Mouse (Mus musculus) liver, embryonic 11.5 days (tissue): ENCODE results near the gene Pbx1. TPM values are rescaled to one million over a fixed set of nuclear protein-coding genes. Genes with fewer than 3 reads are reported as not detected.
A peak's percentile ranks its signal among the peaks of the same experiment; 100 is the strongest.
"Not testable (repeated sequence)": the region's sequence is repeated elsewhere in the genome, so short reads cannot be mapped to it uniquely, and the experiment has no call there.

Source experiments
- ATAC-seq: fragments of 200-750 bp; cut with Nextera tagmentation; replicated peaks from 2 replicates; pipeline ENCODE4 v1.8.0; 2017; ENCODE audit warnings: moderate number of reproducible peaks, mild to moderate bottlenecking, moderate TSS enrichment, moderate library complexity; ENCODE audit not compliant: low FRiP score
- DNase-seq: peaks from one replicate; pipeline ENCODE4 v3.0.0-alpha.2; 2017; ENCODE audit warnings: low spot score
- H3K27ac ChIP-seq: fragments of 300-500 bp; sonication (generic); 2 replicates; pipeline ENCODE4 v1.5.1; 2014; ENCODE audit warnings: mild to moderate bottlenecking, low read depth, low read length, control low read depth
- H3K27me3 ChIP-seq: fragments of 300-500 bp; sonication (generic); replicated peaks from 2 replicates; pipeline ENCODE4 v1.6.1; 2014; ENCODE audit warnings: low read length, mixed read lengths; ENCODE audit not compliant: control insufficient read depth, insufficient read depth
- H3K36me3 ChIP-seq: fragments of 300-500 bp; sonication (generic); 2 replicates; pipeline ENCODE4 v1.6.1; 2014; ENCODE audit warnings: mild to moderate bottlenecking, low read length, moderate library complexity, mixed read lengths; ENCODE audit not compliant: control insufficient read depth, insufficient read depth
- H3K4me1 ChIP-seq: fragments of 300-500 bp; sonication (generic); replicated peaks from 2 replicates; pipeline ENCODE4 v1.6.1; 2014; ENCODE audit warnings: low read length, mixed read lengths; ENCODE audit not compliant: control insufficient read depth, insufficient read depth
- H3K4me2 ChIP-seq: fragments of 300-500 bp; sonication (generic); 2 replicates; pipeline ENCODE4 v1.6.1; 2014; ENCODE audit warnings: mild to moderate bottlenecking, control low read depth, moderate library complexity
- H3K4me3 ChIP-seq: fragments of 300-500 bp; sonication (generic); 2 replicates; pipeline ENCODE4 v1.5.1; 2014; ENCODE audit warnings: low read depth, low read length, control low read depth
- H3K9ac ChIP-seq: fragments of 300-500 bp; sonication (generic); 2 replicates; pipeline ENCODE4 v1.6.1; 2014; ENCODE audit warnings: low read depth, low read length, control low read depth
- H3K9me3 ChIP-seq: fragments of 300-500 bp; sonication (generic); 2 replicates; pipeline ENCODE4 v1.6.1; 2016; ENCODE audit warnings: low read length, inconsistent platforms, mixed read lengths; ENCODE audit not compliant: control insufficient read depth
- WGBS: fragments of 180-500 bp; shearing (Covaris S2); extraction: QIAGEN DNeasy Blood & Tissue Kit; methylation state at CpG from one replicate; pipeline ENCODE4 v1.1.7; 2014; 5-methylcytosine and 5-hydroxymethylcytosine counted together
- polyA plus RNA-seq: library from polyadenylated mRNA; unstranded; fragments of >200 nt; fragmentation: Nextera tagmentation; extraction: Ambion mirVana; gene quantifications from 2 replicates; pipeline ENCODE4 v1.2.1, GENCODE M21; 2014

The Pbx1 gene
- polyA plus RNA-seq: 14.6 and 17.0 TPM in 2 replicates

DNA sequence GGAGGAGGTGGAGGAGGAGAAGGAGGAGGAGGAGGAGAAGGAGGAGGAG, at the start of gene Pbx1:
Gene Pbx1, minus strand, starts transcription at position 39 of the 49 bp plus-strand sequence.
- not testable (repeated sequence) for H3K27me3 ChIP-seq, H3K36me3 ChIP-seq, ATAC-seq, DNase-seq, H3K9me3 ChIP-seq
- Histone ChIP-seq H3K27ac (peak within 1 kb of the TSS; percentile 93), H3K4me2 (peak within 1 kb of the TSS; percentile 82), H3K9ac (peak within 1 kb of the TSS; percentile 70), H3K4me1 (peaks cover 13% of the 10 kb centered on the region), H3K4me3 (peak within 1 kb of the TSS; percentile 72)

DNA sequence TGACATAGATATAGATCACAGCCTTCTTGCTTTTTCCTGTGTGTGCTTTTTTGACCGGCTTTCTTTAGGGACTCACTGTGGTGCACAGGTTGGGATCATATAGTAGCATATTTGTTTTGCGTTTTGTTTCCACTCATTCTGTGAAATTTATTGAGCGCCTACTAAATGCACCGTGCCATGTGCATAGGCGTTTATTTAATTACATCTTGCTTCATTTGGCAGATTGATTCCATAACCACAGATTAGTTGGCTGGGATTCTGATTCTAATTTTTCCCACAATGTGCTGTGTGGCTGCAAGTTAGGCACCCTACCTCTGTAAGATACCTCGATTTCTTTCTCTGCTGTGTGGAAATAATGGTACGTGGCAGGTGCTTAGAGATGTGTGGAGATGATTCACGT, 47.6 kb upstream of the Pbx1 start:
- H3K9ac ChIP-seq: no peak overlapping the region
- no peak overlapping the region for H3K4me2 ChIP-seq
- H3K27ac ChIP-seq: no peak overlapping the region
- H3K27me3 ChIP-seq: no peaks in the 10 kb centered on the region
- H3K9me3 ChIP-seq: no peaks in the 10 kb centered on the region
- H3K4me1 ChIP-seq: no peaks in the 10 kb centered on the region
- H3K36me3 ChIP-seq: no peaks in the 10 kb centered on the region
- no peak overlapping the region for H3K4me3 ChIP-seq
- WGBS: 77% methylated on average over 8 of the region's 8 CpGs
- ATAC-seq: no peak
- DNase-seq: no peak

DNA sequence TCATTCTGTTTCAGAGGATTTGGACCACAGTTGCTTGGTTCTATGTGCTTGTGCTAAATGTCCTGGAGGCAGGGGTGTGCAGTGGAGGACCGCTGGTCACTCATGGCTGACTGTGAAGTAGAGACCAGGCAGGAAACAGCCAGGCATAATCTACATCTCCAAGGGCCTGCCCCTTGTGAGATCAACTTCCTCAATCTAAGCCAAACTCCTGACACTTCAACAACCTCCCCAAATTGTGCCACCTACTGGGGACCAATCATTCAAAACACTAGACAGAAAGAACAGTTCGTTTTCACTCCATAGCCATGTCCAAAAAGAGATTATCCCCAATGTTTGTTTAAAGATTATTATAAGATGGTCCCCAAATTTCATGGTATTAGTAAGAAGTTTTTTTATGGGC, 46.8 kb upstream of the Pbx1 start:
- ATAC-seq (no peak), DNase-seq (no peak)
- no peaks in the 10 kb centered on the region for H3K4me1 ChIP-seq
- no peaks in the 10 kb centered on the region for H3K36me3 ChIP-seq
- no peak overlapping the region for H3K9ac ChIP-seq
- 49% methylated on average over 2 of the region's 2 CpGs for WGBS
- H3K27me3 ChIP-seq: no peaks in the 10 kb centered on the region
- H3K4me3 ChIP-seq: no peak overlapping the region
- no peaks in the 10 kb centered on the region for H3K9me3 ChIP-seq
- no peak overlapping the region for H3K27ac ChIP-seq
- H3K4me2 ChIP-seq: no peak overlapping the region

DNA sequence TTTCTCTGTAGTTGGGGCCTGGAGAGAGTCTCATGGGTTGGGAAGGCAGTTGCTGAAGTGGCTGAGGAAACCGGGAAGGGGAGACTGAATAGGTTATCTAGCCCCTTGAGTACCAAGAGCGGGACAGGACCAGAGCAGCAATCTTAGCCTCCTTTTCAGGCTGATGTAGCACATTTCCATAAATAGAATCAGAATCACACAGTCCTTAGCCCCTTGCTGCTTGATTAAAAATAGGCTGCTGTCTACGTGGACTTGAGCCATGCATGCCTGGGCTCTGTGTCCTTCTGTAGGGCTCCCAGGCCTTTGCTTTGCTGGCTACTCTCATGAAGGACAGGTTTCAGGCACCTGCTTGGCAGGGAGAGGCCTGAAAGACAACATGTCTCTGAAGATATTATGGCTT, 44.8 kb upstream of the Pbx1 start:
- H3K4me3 ChIP-seq: no peak overlapping the region
- no peak for DNase-seq
- H3K9me3 ChIP-seq: no peaks in the 10 kb centered on the region
- H3K4me2 ChIP-seq: no peak overlapping the region
- no peak overlapping the region for H3K9ac ChIP-seq
- H3K36me3 ChIP-seq: no peaks in the 10 kb centered on the region
- H3K4me1 ChIP-seq: no peaks in the 10 kb centered on the region
- ATAC-seq: no peak
- H3K27me3 ChIP-seq: no peaks in the 10 kb centered on the region
- WGBS: 70% methylated on average over 3 of the region's 3 CpGs
- no peak overlapping the region for H3K27ac ChIP-seq

DNA sequence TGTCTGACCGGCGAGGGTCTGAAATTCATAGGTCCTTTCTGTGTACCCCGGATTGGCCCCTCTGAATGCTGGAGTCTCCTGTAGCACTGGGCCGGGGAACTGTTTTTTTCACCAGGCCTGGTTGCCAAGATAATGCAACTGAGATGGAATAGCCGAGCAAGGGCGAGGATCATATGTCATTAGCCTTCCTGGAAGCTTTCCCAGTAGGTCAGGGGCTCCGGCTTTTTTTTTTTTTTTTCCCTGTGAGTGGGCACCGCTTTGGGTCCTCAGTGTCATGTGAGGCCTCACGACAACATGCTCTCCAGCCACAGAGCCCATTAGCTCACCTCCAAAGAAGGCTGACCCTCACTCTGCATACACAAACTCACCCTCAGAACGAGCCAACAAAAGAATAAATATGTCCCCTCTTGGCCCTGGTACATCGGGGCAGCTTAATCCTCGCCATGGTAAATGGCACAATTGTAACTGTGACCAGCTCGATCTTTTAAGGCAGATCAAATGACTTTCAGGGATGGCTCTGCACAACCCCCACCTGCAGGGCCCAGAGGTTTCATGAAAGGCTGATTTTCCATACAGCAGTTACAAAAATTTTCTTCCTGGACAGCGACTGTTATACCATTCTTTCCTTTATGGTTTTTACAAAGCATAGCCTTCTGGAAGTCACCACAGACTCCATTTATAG, 44.3 kb upstream of the Pbx1 start:
- no peak overlapping the region for H3K9ac ChIP-seq
- H3K4me3 ChIP-seq: no peak overlapping the region
- no peak overlapping the region for H3K4me2 ChIP-seq
- no peaks in the 10 kb centered on the region for H3K27me3 ChIP-seq
- no peaks in the 10 kb centered on the region for H3K36me3 ChIP-seq
- DNase-seq: no peak
- H3K4me1 ChIP-seq: no peaks in the 10 kb centered on the region
- no peaks in the 10 kb centered on the region for H3K9me3 ChIP-seq
- no peak for ATAC-seq
- 69% methylated on average over 14 of the region's 14 CpGs for WGBS
- no peak overlapping the region for H3K27ac ChIP-seq

DNA sequence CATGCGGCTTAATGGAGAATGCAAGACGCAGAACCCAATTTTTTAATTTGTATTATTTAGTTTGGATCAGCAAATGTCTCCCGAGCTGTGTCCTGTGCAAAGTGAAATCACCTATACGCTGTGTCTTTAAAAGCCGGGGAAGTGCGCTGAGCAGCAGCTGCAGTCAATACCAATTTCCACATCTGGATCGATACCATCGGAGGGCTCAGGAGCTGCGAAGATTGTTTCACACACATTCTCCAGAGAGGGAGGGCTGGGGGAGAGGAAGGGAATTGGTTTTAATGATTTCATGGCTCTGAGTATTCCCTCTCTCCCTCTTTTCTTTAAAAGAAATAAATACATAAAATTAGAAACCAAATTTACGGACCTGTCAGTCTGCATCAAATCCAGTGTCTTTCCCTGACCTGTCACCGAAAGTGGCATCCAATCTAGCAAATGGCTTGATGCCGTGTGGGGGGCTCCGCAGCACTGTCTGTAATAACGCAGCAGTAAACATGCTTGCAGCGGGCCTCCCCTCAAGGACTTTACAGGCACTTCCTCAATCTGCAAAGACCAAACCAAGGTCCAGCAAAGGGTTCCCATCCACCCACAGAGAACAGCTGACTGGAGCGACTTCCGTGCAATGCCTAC, 43.6 kb upstream of the Pbx1 start:
- no peaks in the 10 kb centered on the region for H3K36me3 ChIP-seq
- H3K27ac ChIP-seq: no peak overlapping the region
- no peak for DNase-seq
- H3K9me3 ChIP-seq: no peaks in the 10 kb centered on the region
- no peak overlapping the region for H3K9ac ChIP-seq
- no peaks in the 10 kb centered on the region for H3K4me1 ChIP-seq
- H3K4me2 ChIP-seq: no peak overlapping the region
- H3K4me3 ChIP-seq: no peak overlapping the region
- no peaks in the 10 kb centered on the region for H3K27me3 ChIP-seq
- 81% methylated on average over 17 of the region's 17 CpGs for WGBS
- ATAC-seq: no peak

DNA sequence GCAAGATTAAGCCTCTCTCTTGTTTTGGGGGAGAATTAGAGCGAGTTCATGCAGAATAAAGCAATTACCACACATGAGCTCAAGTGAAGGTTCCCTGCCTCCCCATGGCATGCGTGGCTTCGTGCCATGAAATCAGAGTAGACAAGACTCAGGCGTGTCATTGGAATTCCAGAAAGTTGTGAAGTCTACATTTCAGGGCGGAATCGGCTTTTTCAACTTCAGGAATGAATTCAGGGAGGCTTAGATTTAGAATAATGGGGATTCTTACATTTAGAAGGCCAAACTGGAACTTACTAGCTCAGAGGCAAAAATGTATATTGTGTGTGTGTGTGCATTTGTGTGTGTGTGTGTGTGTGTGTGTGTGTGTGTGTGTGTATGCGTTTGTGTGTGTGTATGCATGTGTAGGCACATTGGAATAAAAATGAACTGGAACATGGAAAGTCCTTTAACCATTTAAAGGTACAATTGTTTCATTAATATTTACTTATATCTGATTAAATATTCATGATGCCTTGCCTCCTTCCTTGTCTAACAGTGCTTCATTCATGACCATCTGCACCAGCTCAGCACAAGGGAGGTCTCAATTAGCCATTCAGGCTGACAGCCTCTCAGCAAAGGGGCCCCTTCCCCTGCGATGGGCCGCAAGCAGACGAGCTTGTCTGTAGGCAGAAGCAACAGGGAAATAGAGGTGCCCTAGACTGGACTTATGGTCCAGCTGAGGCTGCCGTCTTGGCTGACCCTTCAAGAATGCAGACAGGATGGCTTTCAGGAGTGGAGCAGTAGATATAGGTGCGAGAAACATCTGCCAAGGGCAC, 41.4 kb upstream of the Pbx1 start:
- Histone ChIP-seq H3K9ac (no peak overlapping the region), H3K27ac (no peak overlapping the region), H3K9me3 (no peaks in the 10 kb centered on the region), H3K4me1 (no peaks in the 10 kb centered on the region), H3K36me3 (no peaks in the 10 kb centered on the region), H3K4me2 (no peak overlapping the region), H3K4me3 (no peak overlapping the region), H3K27me3 (no peaks in the 10 kb centered on the region)
- DNase-seq (no peak), ATAC-seq (no peak)
- 76% methylated on average over 12 of the region's 12 CpGs for WGBS

DNA sequence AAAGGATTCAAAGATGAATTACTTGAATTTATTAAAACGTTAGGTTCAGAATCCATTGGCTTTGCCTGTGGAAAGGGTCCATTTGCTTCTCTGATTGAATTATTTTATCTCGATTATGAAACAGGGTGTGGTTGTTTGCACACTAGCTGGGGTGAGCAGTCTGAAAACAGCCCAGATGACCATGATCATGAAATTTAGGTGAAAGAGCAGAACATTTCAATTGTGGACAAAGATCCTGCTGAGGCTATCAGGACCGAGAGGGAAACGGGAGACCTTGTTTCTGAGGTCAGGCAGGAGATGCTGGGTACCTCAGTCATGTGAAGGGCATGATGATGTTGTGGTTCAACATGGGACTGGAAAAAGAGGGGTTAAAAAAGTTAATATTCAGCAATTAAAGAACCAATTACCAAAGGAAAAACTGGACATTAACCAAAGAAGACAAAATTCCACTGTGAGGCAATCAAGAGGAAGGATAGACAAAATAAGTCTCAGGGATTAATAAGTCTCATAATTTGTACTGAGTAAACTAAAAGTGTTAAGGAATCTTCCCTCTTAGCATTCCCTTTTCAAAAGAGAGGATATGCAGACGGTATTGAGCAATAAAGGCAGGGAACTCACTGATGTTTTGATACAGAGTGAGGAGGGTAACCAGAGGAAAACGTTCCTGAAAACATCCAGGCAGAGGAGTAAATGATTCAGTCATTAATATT, 40.6 kb upstream of the Pbx1 start:
- H3K4me3 ChIP-seq: no peak overlapping the region
- H3K27me3 ChIP-seq: no peaks in the 10 kb centered on the region
- 69% methylated on average over 6 of the region's 6 CpGs for WGBS
- H3K27ac ChIP-seq: no peak overlapping the region
- H3K4me2 ChIP-seq: no peak overlapping the region
- DNase-seq: no peak
- no peaks in the 10 kb centered on the region for H3K9me3 ChIP-seq
- no peaks in the 10 kb centered on the region for H3K4me1 ChIP-seq
- no peak for ATAC-seq
- no peaks in the 10 kb centered on the region for H3K36me3 ChIP-seq
- H3K9ac ChIP-seq: no peak overlapping the region
